Mouse (Mus musculus): ENCODE results near the gene Nhsl2.
"Not testable (repeated sequence)": the region's sequence is repeated elsewhere in the genome, so short reads cannot be mapped to it uniquely, and the experiment has no call there.

DNA sequence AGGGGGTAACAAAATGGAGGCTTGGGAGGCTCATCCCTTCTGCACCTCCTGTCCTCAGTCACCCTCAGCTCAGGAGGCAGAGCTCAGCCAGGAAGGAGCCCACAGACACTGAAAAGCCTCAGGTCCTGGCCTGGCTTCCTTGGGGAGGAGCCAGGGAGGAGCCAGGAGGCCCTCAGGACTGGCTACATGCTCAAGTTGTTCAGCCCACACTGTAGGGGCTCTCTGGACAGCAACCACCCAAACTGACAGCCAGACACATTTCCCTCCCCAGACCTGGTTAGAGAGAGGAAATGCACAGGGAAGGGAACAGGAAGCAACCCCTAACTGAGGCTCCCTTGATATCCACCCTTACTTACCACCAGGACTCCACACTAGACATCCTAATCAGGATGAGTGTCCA is 29.2 kb upstream of the Nhsl2 start:
- TF ChIP-seq POLR2A (IDR thresholded peaks at IDR 0.05; ENCODE audit: borderline replicate concordance, insufficient read depth, low read length); CTCF (IDR thresholded peaks at IDR 0.05; ENCODE audit: borderline replicate concordance, insufficient read depth, low read depth, low read length): not testable (repeated sequence)

Data from cerebellum, adult 2 months (tissue).